Mouse (Mus musculus) Muller cell, postnatal 12 days (primary cell): ENCODE data around the gene Fgf7.

Experiments
- DNase-seq: peaks from one replicate; pipeline ENCODE4 v3.0.0-alpha.2; 2015; ENCODE audit errors: inconsistent ontology term

Fgf7 gene

DNA sequence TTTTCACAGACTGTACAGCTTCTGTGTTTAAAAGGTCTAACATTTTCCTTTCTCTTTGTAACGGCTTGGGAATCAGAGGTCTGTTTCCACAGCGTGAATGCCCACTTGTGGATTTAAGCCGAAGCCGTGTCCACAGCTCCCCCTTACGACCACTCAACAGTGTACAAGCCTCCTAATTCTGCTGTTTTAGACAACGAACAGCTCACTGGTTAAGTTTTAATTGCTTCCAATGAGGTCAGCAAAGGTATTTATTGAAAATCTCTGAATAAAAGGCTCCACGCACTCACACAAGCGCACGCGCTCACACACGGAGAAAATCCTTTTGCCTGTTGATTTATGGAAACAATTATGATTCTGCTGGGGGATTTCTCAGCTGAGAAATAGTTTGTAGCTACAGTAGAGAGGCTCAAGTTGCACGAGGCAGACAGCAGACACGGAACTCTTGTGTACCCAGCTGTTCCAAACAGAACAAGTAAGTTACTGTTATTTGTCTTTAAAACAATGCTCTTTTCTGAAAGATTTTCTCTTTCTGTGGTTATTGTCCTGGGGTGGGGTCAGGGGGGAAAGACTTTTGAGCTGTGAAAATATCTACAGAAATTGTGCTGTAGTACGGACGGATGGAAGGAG is at the start of gene Fgf7:
Gene Fgf7 (plus strand): TSS at position 280 of the 627 bp plus-strand sequence.
- DNase-seq = no peak

DNA sequence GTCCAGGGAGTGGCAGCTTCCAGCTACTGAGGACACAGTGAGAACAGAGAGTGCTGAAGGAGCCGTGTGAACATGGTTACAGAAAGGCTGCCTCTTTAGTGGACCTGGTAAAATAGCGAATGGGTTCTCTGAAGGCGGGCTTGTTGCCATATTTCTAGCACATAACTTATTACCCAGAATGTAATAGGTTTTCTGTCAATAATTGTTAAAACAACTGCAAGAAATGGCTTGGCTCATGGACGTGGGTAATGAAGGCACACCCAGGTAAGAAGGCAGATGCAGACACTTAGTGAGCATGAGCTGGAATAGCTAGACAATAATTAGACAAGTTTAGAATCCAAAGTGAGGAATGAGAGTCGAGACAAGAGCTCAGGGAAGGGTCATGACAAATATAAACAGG is 32.2 kb upstream of the Fgf7 start:
- DNase-seq = no peak

DNA sequence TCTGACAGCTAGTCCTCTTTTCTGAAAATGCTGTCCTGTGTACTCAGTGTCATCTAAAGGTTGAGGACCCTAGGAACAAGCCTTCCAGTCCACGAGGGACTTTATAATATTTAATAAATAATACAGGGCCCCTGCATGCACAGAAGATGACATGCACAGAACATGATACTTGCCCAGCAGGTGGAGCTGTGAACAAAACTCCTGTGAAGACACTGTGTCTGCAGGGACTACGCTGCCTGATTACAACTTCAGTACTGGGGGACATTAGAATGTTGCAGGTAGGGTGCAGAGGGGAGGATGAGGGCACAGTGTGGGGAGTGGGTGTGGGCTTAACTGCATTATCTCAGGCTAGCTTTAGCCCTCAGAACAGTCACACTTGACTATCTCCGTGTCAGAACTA is 28.4 kb upstream of the Fgf7 start:
- DNase-seq = no peak

DNA sequence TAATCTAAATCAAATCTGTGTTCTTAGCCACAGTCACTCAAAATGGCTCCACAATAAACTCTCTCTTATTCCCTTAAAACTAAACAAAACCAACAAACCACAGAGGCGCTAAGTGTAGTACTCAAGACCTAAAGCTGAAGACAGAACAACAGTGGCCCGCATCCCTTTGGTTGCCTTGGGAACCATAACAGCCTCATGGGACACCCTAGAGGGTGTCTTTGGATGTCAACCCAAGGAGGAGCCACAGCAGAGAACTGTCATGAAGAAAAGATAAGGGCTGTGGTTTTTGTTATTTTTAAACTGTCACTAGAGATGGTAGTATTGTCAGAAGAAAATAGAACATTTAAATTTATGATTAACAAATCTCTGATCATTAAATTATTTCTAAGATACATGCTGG is 27.7 kb upstream of the Fgf7 start:
- no peak for DNase-seq

DNA sequence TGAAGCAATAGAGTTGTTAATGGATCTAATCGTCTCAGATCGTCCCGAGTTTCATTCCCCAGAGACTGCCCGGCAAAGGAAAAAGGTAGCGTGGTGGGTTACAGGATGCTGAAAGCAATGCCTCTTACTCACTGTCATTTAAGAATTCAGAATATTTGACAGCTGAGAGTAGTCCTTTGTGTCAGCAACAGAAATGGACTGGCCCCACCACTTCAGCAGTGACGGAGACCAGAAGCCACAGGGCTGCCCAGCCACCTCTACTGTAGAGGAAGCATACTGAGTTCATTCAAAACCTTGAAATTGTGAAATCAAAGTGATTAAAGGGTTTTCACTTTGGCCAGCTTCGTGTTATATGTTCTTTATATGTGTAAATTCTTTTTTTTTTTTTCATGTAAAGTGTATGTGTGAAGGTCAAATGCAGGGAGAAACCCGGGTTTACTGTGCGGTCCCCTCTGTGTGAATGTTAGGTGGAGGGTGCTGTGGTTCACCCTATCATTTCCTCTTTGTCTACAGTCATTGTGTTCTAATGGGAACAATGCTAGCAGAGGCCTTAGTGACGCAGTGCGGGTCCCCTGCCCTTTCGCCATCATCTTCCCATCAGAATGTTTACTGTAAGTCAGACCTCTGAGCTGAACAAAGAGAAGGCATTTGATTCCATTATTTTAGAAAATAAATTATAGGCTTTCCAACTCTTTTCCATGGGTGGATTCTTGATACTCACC is 19.3 kb upstream of the Fgf7 start:
- DNase-seq = no peak

DNA sequence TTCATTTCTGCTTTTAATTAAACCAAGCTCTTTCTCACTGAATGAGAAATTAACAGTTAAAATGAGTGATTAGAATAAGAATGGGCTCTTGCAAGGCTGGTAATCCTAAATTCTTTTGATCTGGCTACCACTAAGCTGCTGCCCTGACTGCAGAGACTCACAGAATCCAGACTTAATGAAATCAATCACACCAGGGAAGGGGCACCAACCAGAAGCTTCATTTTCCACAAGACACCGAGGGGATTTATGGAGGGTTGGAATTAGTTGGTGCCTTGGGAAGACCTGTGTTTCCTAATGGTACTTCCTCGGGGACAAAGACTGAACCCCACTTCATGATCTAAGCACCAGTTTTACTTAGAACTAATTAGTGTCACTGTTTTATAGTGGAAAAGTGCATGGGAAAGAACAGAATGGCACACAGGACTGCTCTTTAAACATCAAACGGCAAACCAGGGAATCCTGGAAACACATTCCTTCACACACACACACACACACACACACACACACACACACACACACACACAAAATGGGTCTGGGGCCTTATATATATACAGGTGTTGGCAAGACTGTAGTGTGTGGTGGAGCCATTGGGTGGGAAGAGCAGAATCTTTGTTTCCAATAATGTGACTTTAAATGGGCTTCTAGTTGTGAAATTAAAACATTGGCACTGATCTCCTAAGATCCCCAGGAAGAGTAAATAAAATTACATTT is 18.5 kb upstream of the Fgf7 start:
- DNase-seq = no peak

DNA sequence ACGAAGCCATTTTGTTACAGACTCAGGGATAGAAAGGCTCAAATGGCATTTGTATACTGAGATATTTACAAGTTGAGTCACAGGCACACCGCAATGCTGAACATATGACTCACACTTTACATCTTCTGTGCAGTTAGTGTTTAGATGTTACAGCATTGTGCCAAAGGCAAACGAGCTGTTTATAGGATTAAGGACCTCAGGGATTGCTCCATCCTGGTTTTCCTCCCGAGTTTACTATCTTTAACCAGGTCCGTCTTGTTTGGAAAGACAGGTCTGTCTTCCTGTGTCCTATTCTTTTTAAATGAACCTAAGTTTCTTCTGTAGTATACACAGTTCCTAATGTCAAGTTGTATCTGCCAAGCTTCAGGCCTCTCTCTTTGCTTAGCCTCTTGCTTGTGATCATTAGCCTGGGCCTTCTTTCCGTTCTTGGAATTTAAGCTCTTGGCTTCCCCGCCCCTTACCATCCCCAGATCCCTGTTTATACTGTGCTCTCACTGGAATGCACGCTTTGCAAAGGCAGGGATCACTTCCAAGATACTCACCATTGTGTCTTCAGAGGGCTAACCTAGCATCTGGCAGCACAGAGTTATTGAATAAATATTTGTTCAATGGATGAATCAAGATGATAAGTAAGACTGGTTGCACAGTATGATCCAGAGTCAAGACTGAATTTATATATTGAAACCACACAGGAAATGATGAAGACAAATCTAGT is 3.1 kb upstream of the Fgf7 start:
- peak; percentile 56 for DNase-seq

DNA sequence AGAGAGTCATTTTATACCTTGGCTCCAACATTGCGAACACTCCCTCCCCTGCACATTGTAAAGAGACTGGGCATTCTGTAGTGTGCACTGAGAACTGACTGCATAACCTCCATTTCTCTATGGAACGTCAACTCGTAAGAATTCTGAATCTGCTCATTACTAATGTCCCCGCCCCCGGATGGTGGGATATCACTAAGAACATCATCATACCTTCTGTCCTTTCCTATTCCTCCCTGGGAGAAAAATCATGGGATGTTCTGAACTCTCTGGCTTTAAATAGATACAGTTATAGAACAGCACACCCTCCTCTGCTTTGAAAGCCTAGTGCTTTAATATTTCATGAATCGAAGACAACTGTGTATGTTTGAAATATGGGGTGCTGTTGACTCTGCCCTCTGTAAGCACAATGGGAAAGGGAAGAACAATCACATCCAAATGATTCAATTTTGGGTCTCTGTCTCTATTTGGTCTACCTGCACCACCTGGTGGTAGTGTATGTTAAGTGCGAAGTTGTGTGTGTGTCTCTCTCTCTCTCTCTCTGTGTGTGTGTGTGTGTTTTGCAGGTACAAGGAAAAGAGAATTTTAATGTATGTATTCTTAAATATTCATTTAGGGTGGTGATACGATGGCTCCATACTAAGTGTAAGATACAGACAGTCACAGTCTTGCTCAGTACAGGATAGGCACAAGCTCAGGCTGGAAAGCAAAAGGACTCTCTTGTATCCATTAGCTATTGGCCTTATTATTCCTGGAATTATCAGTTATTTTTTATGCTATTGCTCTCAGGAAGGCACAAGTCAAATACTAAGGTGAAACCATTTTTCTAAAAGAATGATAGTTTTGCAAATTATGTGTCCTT is 1.1 kb upstream of the Fgf7 start:
- DNase-seq = no peak

DNA sequence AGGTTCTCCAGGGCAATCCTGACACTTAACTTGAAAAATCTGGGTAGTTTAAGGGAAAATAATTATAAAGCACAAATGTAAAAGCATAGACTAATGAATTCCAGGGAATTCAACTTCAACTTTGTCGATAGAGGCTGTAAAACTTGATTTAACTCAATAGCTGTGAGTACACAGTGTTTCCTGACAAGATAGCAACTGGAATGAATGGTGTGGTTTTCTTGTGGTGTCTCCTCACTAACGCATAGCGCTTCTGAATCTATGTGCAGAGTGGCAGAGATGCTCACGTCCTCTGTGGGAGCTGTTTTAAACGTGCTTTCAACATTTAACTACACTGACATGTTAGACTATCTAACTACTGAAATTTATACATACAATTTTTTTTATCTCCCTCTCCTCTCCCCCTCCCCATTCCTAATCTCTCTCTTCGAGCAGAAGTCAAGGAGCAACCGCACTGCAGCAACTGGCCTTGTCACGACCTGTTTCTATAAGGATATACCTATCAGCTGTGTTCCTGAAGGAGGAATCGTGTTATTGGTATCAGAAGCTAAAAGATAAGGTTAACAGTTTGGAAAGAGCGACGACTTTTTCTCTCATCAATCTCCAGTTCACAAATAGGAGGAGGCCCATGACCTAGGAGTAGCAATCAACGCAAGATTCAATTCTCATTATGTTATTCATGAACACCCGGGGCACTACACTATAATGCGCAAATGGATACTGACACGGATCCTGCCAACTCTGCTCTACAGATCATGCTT is 734 bp downstream of the Fgf7 start:
- no peak for DNase-seq

DNA sequence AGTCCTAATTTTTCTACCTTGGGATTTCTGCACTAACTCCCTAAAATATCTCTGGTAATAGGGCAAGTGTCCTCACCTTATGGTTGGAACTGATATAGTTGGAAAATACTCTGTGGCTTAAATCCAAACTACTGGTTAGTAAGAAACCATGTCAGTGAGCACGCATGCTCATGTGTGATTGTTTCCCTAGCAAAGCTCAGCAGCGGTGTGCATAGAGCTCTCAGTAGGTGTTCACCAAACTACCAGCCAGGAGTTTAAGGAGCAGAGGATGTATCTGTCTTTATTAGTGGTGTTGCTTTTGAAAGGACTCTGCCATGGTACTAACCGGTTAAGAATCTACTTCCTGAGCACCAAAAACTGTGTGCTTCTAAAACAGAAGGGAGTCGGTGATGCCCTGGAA is 1.7 kb downstream of the Fgf7 start:
- DNase-seq = no peak

DNA sequence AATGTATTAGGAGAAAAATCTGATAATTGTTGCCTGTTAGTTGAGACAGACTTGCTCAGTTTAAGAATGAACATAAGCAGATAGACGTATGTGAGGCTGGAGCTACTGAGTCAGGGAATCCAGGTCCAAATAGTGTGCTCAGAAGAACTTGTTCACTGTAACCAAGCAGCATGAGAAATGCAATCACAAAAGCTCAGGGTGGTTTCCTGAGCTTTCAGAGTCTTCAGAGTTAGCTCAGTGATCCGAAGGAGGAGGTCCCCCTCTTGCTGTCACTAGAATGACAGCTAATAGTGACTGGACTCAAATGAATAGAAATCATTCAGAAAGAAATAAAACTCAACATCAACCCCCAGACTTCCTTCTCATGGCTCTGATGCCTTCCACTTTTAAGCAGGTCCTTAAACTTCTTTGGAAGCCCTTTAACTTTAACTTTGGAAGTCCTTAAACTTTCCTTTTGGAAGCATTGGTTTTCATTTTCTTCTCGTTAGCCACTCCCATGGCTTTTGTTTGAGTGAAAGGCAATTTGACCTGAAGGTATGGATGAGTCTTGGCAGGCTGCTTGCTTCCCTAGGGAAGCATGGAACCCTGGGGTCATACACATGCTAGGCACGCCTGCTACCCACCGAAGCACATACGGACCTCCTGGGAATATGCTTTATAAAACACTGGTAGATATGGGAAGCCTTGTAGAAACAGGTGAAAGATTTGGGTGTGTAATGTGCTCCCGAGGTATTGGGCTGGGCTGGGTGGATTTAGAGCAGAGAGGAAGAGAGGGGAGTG is 4.0 kb downstream of the Fgf7 start:
- DNase-seq = no peak

DNA sequence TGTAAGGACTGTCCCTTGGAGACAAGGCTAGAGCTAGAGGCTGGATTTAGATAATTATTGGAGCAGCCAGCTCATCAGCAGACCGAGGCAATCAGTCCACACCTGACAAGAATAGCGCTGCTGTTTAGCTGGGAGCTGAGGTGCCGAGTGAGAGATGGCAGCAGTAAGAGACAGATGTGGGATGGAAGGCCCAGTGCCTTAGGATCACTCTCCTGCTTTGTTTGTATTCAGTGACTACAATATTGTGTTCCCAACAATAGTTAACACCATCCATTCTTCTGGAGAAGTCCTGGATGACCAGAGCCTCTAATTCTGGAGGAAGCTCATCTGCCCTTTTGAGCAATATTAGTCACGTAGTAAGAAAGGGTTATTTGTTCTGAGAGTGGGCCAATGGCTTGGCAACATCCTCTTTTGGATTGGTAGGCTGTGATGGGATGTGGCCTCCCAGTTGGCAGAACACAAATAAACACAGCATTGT is 5.0 kb downstream of the Fgf7 start:
- no peak for DNase-seq

DNA sequence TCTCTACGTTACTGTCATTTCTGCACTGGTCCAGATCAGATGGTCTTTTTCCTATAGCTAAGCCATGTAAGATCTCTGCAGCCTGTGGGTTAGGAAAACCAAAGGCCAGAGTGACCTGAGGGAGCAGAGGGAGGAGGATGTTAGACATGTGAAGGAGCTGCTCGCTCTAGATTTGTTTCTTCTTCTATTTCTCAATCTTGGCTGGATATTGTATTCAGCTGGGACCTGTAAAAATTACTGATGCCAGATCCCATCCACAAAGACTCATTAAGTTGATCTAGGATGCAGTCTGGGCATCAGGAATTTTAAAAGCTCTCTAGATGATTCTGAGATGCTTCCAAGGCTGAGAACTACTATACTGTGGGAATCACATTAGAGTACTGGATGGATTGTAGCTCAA is 6.2 kb downstream of the Fgf7 start:
- no peak for DNase-seq

DNA sequence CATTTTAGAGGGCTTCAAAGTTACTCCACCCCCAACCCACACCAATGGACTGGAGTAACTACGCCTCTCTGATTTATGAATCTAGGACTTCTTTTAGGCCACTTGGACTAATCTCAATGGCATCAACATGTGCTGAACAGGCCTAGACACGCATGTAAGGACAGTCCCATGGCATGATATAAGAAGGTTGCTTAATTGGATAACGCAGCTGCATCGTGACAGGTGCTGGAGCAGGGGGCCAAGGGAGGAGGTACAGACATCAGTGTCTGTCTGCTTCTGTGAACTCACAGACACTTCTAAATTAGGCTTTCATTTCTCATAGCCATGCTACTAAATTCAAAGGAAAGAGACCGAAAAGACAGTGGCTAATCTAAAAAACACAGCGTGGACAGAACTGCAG is 6.8 kb downstream of the Fgf7 start:
- no peak for DNase-seq

DNA sequence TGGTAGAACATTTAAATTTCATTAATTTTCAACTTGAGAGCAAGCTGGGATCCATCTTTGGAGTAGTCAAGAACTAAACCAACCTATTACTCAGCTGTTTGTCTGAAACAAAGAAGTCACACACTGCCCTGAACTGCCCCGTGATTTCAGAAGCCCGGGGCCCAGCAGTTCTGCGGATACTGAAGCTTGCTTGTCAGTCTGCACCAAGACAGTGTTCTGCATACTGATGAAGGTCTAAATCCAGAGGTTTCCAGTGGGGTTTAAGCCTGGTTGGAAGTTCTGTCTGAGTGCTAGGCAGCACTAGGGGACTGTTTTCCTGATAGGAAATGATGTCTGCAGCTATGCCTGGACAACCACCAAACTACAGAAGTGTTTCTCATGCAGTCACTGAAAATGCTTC is 8.2 kb downstream of the Fgf7 start:
- DNase-seq = no peak

DNA sequence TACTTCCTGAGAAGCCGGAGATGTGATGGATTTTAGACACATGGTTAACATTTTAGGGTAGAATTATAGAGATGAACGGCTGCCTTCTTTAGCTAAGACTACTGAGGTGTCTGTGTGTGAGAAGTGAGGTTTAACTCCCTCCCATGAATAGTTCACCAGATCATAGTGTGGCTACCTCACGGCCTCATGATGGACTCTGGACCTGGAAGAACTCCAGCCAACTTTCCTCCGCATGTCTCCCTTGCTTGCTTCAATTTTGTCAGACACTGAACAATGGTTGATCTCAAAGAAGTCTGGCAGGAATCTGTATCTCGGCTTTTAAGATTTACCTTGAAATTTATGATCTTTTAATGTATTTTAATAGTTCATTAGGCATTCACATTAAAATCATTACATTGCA is 11.2 kb downstream of the Fgf7 start:
- no peak for DNase-seq

DNA sequence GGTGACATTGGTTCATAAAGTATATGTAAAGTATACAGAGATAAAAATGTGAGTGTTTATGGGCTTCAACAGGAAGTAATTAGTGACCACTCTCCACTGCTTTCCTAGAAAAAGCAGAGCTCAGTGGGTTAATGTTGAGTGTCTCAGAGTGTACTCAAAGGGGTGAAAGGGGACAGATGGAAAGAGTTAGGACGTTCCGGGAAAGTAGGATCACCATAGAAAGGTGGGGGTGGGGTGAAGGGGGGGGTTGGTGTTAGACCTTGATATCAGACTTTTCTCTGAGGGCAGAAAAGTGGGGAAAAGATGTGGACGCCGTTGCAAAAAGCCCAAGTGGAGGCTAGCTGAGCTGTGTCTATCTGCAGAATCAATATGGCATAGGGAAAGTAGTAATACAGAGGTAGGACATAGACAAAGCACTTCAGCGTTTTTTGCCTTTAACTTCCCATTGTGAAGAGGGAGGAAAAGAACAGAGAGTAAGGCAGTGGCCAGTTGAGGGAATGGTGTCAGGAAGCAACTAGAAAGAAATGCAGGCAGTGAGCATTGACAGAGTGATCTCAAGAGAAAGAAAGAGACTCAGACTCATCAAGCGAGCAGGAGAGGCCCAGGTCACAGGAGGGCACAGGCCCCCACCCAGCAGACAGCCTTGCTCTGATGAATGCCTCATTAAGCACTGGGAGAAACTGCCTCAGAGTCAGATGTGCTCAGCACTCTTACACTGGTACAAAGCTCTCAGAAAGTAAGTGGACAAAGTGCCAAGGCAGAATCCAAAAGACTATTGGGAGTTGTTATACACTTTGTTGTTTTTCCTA is 18.5 kb downstream of the Fgf7 start:
- DNase-seq = no peak

DNA sequence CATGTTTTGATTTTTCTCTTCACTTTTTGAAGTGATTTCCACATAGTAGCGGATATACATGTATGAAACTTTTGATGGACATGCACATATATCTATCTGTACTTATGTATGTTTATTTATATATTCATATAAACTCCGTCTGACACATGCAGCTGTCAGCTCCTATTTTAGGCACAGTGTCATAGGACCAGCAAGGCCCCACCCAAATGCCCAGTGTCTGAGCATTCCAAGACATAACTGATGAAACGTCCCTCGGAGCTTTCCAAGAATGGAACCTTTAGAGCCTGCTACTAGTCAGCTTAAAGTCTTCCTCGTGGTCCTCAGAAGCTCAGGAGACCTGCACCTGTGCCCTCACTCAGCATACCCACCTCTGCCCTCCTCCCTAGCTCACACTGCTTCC is 19.2 kb downstream of the Fgf7 start:
- DNase-seq = no peak

DNA sequence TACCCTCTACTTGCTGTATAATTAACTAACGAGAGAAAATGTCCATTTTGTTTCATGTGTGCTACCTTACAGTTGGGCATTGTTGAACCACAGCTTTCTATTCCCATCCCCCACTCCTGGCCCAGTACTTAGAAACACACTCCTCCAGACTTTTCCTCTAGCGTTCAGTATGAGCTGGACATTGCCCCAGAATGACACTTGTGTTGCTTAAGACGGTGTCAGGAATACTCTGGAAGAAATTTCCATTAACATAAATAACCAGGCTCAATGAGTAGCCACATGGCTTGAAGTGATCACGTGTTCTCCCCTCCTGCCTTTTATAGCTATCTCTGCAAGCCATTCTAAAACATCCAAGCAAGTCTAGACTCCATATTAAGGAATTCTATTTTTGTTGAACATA is 26.1 kb downstream of the Fgf7 start:
- no peak for DNase-seq
